Mouse (Mus musculus) frontal cortex, adult (tissue): ENCODE data around the gene Snca.

Experiments
- ATAC-seq: cut with Nextera tagmentation; 2 replicates; pipeline ENCODE4 v1.9.2; 2017; ENCODE audit warnings: mild to moderate bottlenecking, moderate library complexity, mixed read lengths; ENCODE audit not compliant: low TSS enrichment

The Snca gene

GRCm38 (mm10) chr6:60829282-60829891, at the start of gene Snca:
Gene Snca, minus strand, starts transcription at chr6:60829855.
- peak; percentile 74 for ATAC-seq

- peak; percentile 90 for ATAC-seq
These were observed 40.5 kb upstream of the Snca start for GRCm38 (mm10) chr6:60870126-60870525.

GRCm38 (mm10) chr6:60856599-60856998, 26.9 kb upstream of the Snca start:
- peak; percentile 89 for ATAC-seq

GRCm38 (mm10) chr6:60851690-60852089, 22.0 kb upstream of the Snca start:
- ATAC-seq = no peak

- peak; percentile 89 for ATAC-seq
These were observed 1.0 kb downstream of the Snca start for GRCm38 (mm10) chr6:60828429-60829264.

- peak; percentile 15; the same call in 1 of the 2 replicates for ATAC-seq
These were observed 1.6 kb downstream of the Snca start for GRCm38 (mm10) chr6:60828047-60828428.

- no peak for ATAC-seq
These were observed 2.4 kb downstream of the Snca start for GRCm38 (mm10) chr6:60827290-60827689.

GRCm38 (mm10) chr6:60819272-60819671, 10.4 kb downstream of the Snca start:
- ATAC-seq = no peak

GRCm38 (mm10) chr6:60813516-60813915, 16.1 kb downstream of the Snca start:
- ATAC-seq = no peak

GRCm38 (mm10) chr6:60798266-60798665, 31.4 kb downstream of the Snca start:
- ATAC-seq = peak; percentile 92

GRCm38 (mm10) chr6:60793659-60794365, 35.8 kb downstream of the Snca start:
- peak; percentile 29 for ATAC-seq

- no peak for ATAC-seq
These were observed 42.7 kb downstream of the Snca start for GRCm38 (mm10) chr6:60786955-60787354.

- ATAC-seq = peak; percentile 51
These were observed 57.8 kb downstream of the Snca start for GRCm38 (mm10) chr6:60771899-60772298.

- ATAC-seq = peak; percentile 96
These were observed 64.0 kb downstream of the Snca start for GRCm38 (mm10) chr6:60765696-60766095.

GRCm38 (mm10) chr6:60762864-60763263, 66.8 kb downstream of the Snca start:
- ATAC-seq = no peak

GRCm38 (mm10) chr6:60761710-60762109, 67.9 kb downstream of the Snca start:
- no peak for ATAC-seq

GRCm38 (mm10) chr6:60754975-60755374, 74.7 kb downstream of the Snca start:
- ATAC-seq = peak; percentile 76

GRCm38 (mm10) chr6:60745965-60746364, 83.7 kb downstream of the Snca start:
- ATAC-seq = no peak

GRCm38 (mm10) chr6:60741427-60742071, 88.1 kb downstream of the Snca start:
- no peak for ATAC-seq

GRCm38 (mm10) chr6:60739776-60740175, 89.9 kb downstream of the Snca start:
- ATAC-seq = peak; percentile 47; the same call in 1 of the 2 replicates

GRCm38 (mm10) chr6:60731164-60731563, 98.5 kb downstream of the Snca start:
- peak; percentile 68 for ATAC-seq
